Mouse (Mus musculus) megakaryocyte-erythroid progenitor cell, adult 5-6 weeks (primary cell): ENCODE measurements around the gene Agpat1. TPM values are rescaled to one million over a fixed set of nuclear protein-coding genes. Genes with fewer than 3 reads are reported as not detected.

Experiments
- ATAC-seq: replicated peaks from 2 replicates; pipeline ENCODE4 v1.8.0; 2016; ENCODE audit warnings: mild to moderate bottlenecking, inconsistent platforms; ENCODE audit not compliant: severe bottlenecking, poor library complexity, low FRiP score, low TSS enrichment
- total RNA-seq, 2 experiments: library from RNA; stranded (forward) in 1 of 2; stranded (reverse) in 1 of 2; fragments of 200-1000, 215-1000 nt in 1 of 2; fragments of >200 nt in 1 of 2; fragmentation: Nextera tagmentation in 1 of 2; gene quantifications; 2 replicates each; pipeline ENCODE4 v1.2.3; 2014 to 2017

Gene Agpat1
- total RNA-seq (2014; fragmentation: Nextera tagmentation) (76.3 and 104 TPM in 2 replicates), total RNA-seq (2017) (19.0 and 51.2 TPM in 2 replicates)

GRCm38 (mm10) chr17:34604061-34604508 is at the start of gene Agpat1:
TSS of gene Agpat1 (plus strand) at chr17:34604262.
- ATAC-seq: peak; percentile 73

GRCm38 (mm10) chr17:34555483-34555882 is 48.6 kb upstream of the Agpat1 start:
- peak; percentile 77 for ATAC-seq

- no peak for ATAC-seq
These were observed 47.7 kb upstream of the Agpat1 start for GRCm38 (mm10) chr17:34556406-34556805.

GRCm38 (mm10) chr17:34557411-34557810 is 46.7 kb upstream of the Agpat1 start:
- ATAC-seq: no peak

GRCm38 (mm10) chr17:34559116-34559515 is 44.9 kb upstream of the Agpat1 start:
- ATAC-seq: no peak

- no peak for ATAC-seq
These were observed 44.2 kb upstream of the Agpat1 start for GRCm38 (mm10) chr17:34559895-34560294.

GRCm38 (mm10) chr17:34560438-34560837 is 43.6 kb upstream of the Agpat1 start:
- ATAC-seq: no peak

- no peak for ATAC-seq
These were observed 42.9 kb upstream of the Agpat1 start for GRCm38 (mm10) chr17:34561200-34561599.

- ATAC-seq: no peak
These were observed 41.5 kb upstream of the Agpat1 start for GRCm38 (mm10) chr17:34562595-34562994.

- no peak for ATAC-seq
These were observed 40.7 kb upstream of the Agpat1 start for GRCm38 (mm10) chr17:34563354-34563753.

- no peak for ATAC-seq
These were observed 40.0 kb upstream of the Agpat1 start, which contains the start of gene Notch4 for GRCm38 (mm10) chr17:34564003-34564421. TSS of gene Notch4 (plus strand) at chr17:34564268.

- no peak for ATAC-seq
These were observed 39.3 kb upstream of the Agpat1 start for GRCm38 (mm10) chr17:34564796-34565195.

- ATAC-seq: no peak
These were observed 36.8 kb upstream of the Agpat1 start for GRCm38 (mm10) chr17:34567311-34567710.

- no peak for ATAC-seq
These were observed 35.6 kb upstream of the Agpat1 start for GRCm38 (mm10) chr17:34568421-34568820.

GRCm38 (mm10) chr17:34569919-34570318 is 34.1 kb upstream of the Agpat1 start:
- no peak for ATAC-seq

GRCm38 (mm10) chr17:34571875-34572274 is 32.2 kb upstream of the Agpat1 start:
- no peak for ATAC-seq

GRCm38 (mm10) chr17:34572361-34572760 is 31.7 kb upstream of the Agpat1 start:
- no peak for ATAC-seq

- no peak for ATAC-seq
These were observed 27.5 kb upstream of the Agpat1 start for GRCm38 (mm10) chr17:34576577-34576976.

- no peak for ATAC-seq
These were observed 26.0 kb upstream of the Agpat1 start for GRCm38 (mm10) chr17:34578070-34578469.

- no peak for ATAC-seq
These were observed 21.5 kb upstream of the Agpat1 start for GRCm38 (mm10) chr17:34582528-34582927.

GRCm38 (mm10) chr17:34583397-34583796 is 20.7 kb upstream of the Agpat1 start:
- ATAC-seq: no peak

- no peak for ATAC-seq
These were observed 20.2 kb upstream of the Agpat1 start for GRCm38 (mm10) chr17:34583819-34584218.
